Mouse (Mus musculus) embryonic facial prominence, embryonic 10.5 days (tissue): ENCODE results near the gene Gnb2. TPM values are rescaled to one million over a fixed set of nuclear protein-coding genes. Genes with fewer than 3 reads are reported as not detected.
A peak's percentile ranks its signal among the peaks of the same experiment; 100 is the strongest.

Source experiments
- DNase-seq: peaks from one replicate; pipeline ENCODE4 v3.0.0-alpha.2; 2017; ENCODE audit warnings: low spot score
- H3K27ac ChIP-seq: fragments of 300-500 bp; sonication (generic); replicated peaks from 2 replicates; pipeline ENCODE4 v1.5.1; 2016; ENCODE audit warnings: mild to moderate bottlenecking
- H3K27me3 ChIP-seq: fragments of 300-500 bp; sonication (generic); replicated peaks from 2 replicates; pipeline ENCODE4 v1.6.1; 2016; ENCODE audit warnings: low read depth, mild to moderate bottlenecking; ENCODE audit not compliant: poor library complexity, severe bottlenecking
- H3K36me3 ChIP-seq: fragments of 300-500 bp; sonication (generic); replicated peaks from 2 replicates; pipeline ENCODE4 v1.6.1; 2016; ENCODE audit warnings: mild to moderate bottlenecking, moderate library complexity
- H3K4me1 ChIP-seq: fragments of 300-500 bp; sonication (generic); 2 replicates; pipeline ENCODE4 v1.6.1; 2016
- H3K4me3 ChIP-seq: fragments of 300-500 bp; sonication (generic); 2 replicates; pipeline ENCODE4 v1.5.1; 2016; ENCODE audit warnings: mild to moderate bottlenecking, moderate library complexity
- H3K9me3 ChIP-seq: fragments of 300-500 bp; sonication (generic); 2 replicates; pipeline ENCODE4 v1.6.1; 2016; ENCODE audit warnings: mild to moderate bottlenecking
- WGBS: fragments of 180-500 bp; shearing (Covaris S2); methylation state at CpG from one replicate; pipeline ENCODE4 v1.1.7; 2016; 5-methylcytosine and 5-hydroxymethylcytosine counted together
- polyA plus RNA-seq: library from polyadenylated mRNA; unstranded; fragments of >200 nt; fragmentation: Nextera tagmentation; extraction: Ambion mirVana; gene quantifications from 2 replicates; pipeline ENCODE4 v1.2.1, GENCODE M21; 2016

Gene Gnb2
- polyA plus RNA-seq, 1 experiment from 2014 or later, result 281 TPM

- no peaks in the 10 kb centered on the region for H3K9me3 ChIP-seq
- H3K4me3 ChIP-seq, result no peak overlapping the region
- no peak overlapping the region for H3K27ac ChIP-seq
- H3K36me3 ChIP-seq, result no peaks in the 10 kb centered on the region
- H3K27me3 ChIP-seq, result 0 out of 2 replicates have a peak, but pooled peaks cover 3% of the 10 kb centered on the region
- no peaks in the 10 kb centered on the region for H3K4me1 ChIP-seq
- no peak for DNase-seq
- whole genome bisulfite sequencing, result 71% methylated on average over 6 of the region's 6 CpGs
Measured at GRCm38 (mm10) chr5:137561556-137561955, 28.2 kb upstream of the Gnb2 start.

DNA sequence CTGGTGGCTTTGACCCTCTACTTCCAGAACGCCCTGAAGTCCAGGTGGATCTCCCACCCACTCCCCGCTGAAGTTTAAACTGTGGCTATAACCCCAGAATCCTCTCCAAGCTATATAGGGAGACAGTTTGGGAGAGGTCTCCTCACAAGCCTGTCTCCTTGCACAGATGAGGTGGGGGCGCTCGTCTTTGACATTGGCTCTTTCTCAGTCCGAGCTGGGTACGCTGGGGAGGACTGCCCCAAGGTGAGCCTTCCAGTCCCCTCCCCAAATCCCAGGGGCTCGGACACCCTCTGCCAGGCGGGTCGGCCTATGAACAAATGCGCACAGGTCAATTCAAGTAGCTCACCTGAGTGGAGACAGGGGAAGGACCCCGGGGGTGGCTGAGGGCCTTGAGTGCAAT, 20.6 kb upstream of the Gnb2 start:
- DNase-seq, result no peak
- Histone ChIP-seq H3K4me1 (peaks cover 9% of the 10 kb centered on the region; the same call in 1 of the 2 replicates), H3K4me3 (peak overlapping the region; percentile 49), H3K9me3 (no peaks in the 10 kb centered on the region), H3K27me3 (peaks cover 20% of the 10 kb centered on the region), H3K27ac (no peak overlapping the region), H3K36me3 (no peaks in the 10 kb centered on the region)
- 48% methylated on average over 11 of the region's 11 CpGs for WGBS

GRCm38 (mm10) chr5:137553411-137553837, 20.1 kb upstream of the Gnb2 start, which contains the start of gene Actl6b:
Gene Actl6b, plus strand, starts transcription at chr5:137553517.
- Histone ChIP-seq H3K9me3 (no peaks in the 10 kb centered on the region), H3K4me1 (peaks cover 9% of the 10 kb centered on the region; the same call in 1 of the 2 replicates), H3K36me3 (no peaks in the 10 kb centered on the region), H3K4me3 (peak within 1 kb of the TSS; percentile 49), H3K27ac (no peak within 1 kb of the TSS), H3K27me3 (peaks cover 17% of the 10 kb centered on the region)
- WGBS, result 1% methylated on average over 37 of the region's 37 CpGs
- DNase-seq, result peak; percentile 91

- 29% methylated on average over 6 of the region's 6 CpGs for WGBS
- H3K4me3 ChIP-seq, result peak overlapping the region; percentile 49
- H3K4me1 ChIP-seq, result peaks cover 9% of the 10 kb centered on the region; the same call in 1 of the 2 replicates
- H3K27ac ChIP-seq, result no peak overlapping the region
- H3K27me3 ChIP-seq, result peaks cover 16% of the 10 kb centered on the region
- no peaks in the 10 kb centered on the region for H3K9me3 ChIP-seq
- no peaks in the 10 kb centered on the region for H3K36me3 ChIP-seq
- no peak for DNase-seq
Measured at GRCm38 (mm10) chr5:137553000-137553399, 19.7 kb upstream of the Gnb2 start.

DNA sequence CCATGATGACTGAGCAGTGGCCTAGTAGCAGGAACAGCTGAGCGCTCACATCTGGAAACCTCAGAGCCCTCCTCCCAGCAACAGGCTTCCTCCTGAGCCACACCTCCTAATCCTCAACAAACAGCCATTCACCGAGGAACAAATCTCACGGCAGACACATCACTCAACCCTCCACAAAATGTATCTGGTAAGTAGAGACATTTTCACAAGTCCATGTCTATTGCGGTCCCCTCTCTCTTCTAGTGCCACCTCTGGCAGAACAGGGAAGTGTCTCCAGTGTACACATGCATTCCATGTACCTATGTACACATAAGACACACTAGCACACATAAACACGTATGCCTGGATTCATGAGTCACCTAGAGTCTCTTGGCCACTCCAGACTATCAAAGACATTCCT, 17.8 kb upstream of the Gnb2 start:
- Histone ChIP-seq H3K4me3 (no peak overlapping the region), H3K27ac (no peak overlapping the region), H3K9me3 (no peaks in the 10 kb centered on the region), H3K4me1 (peaks cover 9% of the 10 kb centered on the region; the same call in 1 of the 2 replicates), H3K27me3 (peaks cover 16% of the 10 kb centered on the region), H3K36me3 (no peaks in the 10 kb centered on the region)
- no peak for DNase-seq
- 79% methylated on average over 5 of the region's 5 CpGs for WGBS

GRCm38 (mm10) chr5:137549840-137550239, 16.5 kb upstream of the Gnb2 start:
- Histone ChIP-seq H3K27me3 (peaks cover 14% of the 10 kb centered on the region), H3K9me3 (no peaks in the 10 kb centered on the region), H3K4me3 (no peak overlapping the region), H3K36me3 (no peaks in the 10 kb centered on the region), H3K4me1 (peaks cover 9% of the 10 kb centered on the region; the same call in 1 of the 2 replicates), H3K27ac (no peak overlapping the region)
- DNase-seq, result no peak
- 89% methylated on average over 2 of the region's 2 CpGs for WGBS

DNA sequence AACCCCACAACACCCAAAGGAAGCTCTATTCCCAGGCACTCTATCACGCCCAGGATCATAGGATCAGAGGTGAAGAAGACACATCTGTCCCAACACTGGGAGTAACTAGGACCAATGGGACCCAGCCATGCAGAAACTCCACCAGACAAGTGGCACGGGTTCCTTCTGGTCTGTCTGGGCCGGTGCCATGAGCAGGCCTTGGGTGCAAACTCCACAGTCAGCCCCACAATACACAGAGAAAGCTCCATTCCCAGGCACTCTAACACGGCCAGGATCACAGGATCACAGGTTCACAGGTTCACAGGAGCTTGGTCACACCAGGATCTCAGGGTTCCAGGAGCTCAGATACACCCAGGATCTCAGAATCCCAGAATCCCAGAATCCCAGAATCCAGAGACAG, 12.3 kb upstream of the Gnb2 start:
- H3K36me3 ChIP-seq, result no peaks in the 10 kb centered on the region
- H3K4me3 ChIP-seq, result no peak overlapping the region
- H3K27me3 ChIP-seq, result no peaks in the 10 kb centered on the region
- H3K27ac ChIP-seq, result no peak overlapping the region
- H3K4me1 ChIP-seq, result no peaks in the 10 kb centered on the region
- no peak for DNase-seq
- H3K9me3 ChIP-seq, result no peaks in the 10 kb centered on the region
- 78% methylated on average over 4 of the region's 4 CpGs for WGBS

- Histone ChIP-seq H3K27ac (no peak overlapping the region), H3K9me3 (no peaks in the 10 kb centered on the region), H3K36me3 (no peaks in the 10 kb centered on the region), H3K27me3 (no peaks in the 10 kb centered on the region), H3K4me3 (no peak overlapping the region), H3K4me1 (no peaks in the 10 kb centered on the region)
- DNase-seq, result no peak
- WGBS, result 74% methylated on average over 6 of the region's 6 CpGs
Measured at GRCm38 (mm10) chr5:137544926-137545325, 11.6 kb upstream of the Gnb2 start.

DNA sequence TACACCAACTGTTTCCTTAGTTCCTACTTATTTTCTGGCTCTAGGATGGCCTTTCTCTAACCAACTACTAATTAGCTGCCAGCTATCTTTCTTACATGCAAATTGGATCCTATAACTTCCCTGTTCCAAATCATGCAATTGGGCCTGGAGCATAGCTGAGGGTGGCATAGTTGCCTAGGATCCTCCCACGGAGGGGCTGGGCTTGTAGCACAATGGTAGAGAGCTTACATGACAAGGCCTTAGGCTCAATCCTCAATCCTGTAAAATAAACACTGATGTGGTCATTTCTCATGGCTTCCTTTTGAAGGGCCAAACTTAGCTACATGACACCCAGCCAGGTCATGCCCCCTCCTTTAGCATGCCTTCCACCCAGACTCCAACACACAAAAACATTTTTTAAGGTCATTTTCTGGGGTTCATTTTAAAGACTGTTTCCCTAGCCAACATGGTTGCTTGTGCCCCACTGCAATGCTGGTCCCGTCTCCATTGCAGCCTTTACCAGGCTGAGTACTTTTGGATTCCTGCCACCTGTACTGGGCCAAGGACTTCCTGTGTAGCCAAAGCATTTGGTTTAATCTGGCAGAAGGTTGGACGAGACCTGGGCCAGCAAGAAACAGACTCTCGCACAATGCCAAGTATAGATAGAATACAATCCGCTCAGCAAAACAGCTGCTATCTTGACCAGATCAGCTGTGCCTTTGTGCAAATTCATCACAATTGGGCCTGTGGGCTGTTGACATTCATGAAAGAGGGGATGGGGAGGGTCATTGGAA, 8.6 kb upstream of the Gnb2 start:
- no peaks in the 10 kb centered on the region for H3K27me3 ChIP-seq
- no peak for DNase-seq
- WGBS, result 80% methylated on average over 5 of the region's 5 CpGs
- no peaks in the 10 kb centered on the region for H3K9me3 ChIP-seq
- H3K4me1 ChIP-seq, result no peaks in the 10 kb centered on the region
- H3K27ac ChIP-seq, result no peak overlapping the region
- H3K4me3 ChIP-seq, result no peak overlapping the region
- no peaks in the 10 kb centered on the region for H3K36me3 ChIP-seq

- H3K27ac ChIP-seq, result no peak overlapping the region
- no peaks in the 10 kb centered on the region for H3K27me3 ChIP-seq
- H3K36me3 ChIP-seq, result no peaks in the 10 kb centered on the region
- H3K4me3 ChIP-seq, result no peak overlapping the region
- H3K4me1 ChIP-seq, result no peaks in the 10 kb centered on the region
- DNase-seq, result no peak
- WGBS, result 74% methylated on average over 6 of the region's 6 CpGs
- no peaks in the 10 kb centered on the region for H3K9me3 ChIP-seq
Measured at GRCm38 (mm10) chr5:137540991-137541390, 7.7 kb upstream of the Gnb2 start.

- Histone ChIP-seq H3K4me1 (no peaks in the 10 kb centered on the region), H3K27me3 (no peaks in the 10 kb centered on the region), H3K9me3 (no peaks in the 10 kb centered on the region), H3K36me3 (no peaks in the 10 kb centered on the region), H3K4me3 (no peak overlapping the region), H3K27ac (no peak overlapping the region)
- DNase-seq, result no peak
- 82% methylated on average over 7 of the region's 7 CpGs for WGBS
Measured at GRCm38 (mm10) chr5:137539291-137539801, 6.0 kb upstream of the Gnb2 start.

DNA sequence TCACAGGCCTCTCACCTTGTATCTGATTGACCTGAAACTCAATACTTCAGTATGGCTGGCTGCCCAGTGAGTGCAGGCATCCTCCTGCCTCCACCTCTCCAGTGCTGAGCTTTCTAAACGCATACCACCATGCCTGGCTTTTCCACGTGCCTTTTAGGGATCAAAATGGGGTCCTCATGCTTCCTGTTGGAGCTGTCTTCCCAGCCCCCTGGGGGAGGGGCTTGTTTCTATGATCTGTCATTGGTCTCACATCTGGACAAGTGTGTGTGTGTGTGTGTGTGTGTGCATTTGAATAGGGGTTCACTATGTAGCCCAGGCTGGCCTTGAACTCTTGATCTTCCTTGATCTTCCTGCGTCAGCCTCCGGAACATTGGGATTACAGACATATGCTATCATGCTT, 4.2 kb upstream of the Gnb2 start:
- 55% methylated on average over 4 of the region's 4 CpGs for WGBS
- Histone ChIP-seq H3K4me1 (peaks cover 7% of the 10 kb centered on the region), H3K36me3 (no peaks in the 10 kb centered on the region), H3K9me3 (no peaks in the 10 kb centered on the region), H3K27me3 (no peaks in the 10 kb centered on the region), H3K27ac (no peak overlapping the region), H3K4me3 (no peak overlapping the region)
- no peak for DNase-seq

- Histone ChIP-seq H3K9me3 (no peaks in the 10 kb centered on the region), H3K4me3 (no peak overlapping the region), H3K27ac (no peak overlapping the region), H3K4me1 (peaks cover 28% of the 10 kb centered on the region), H3K36me3 (peaks cover 3% of the 10 kb centered on the region), H3K27me3 (no peaks in the 10 kb centered on the region)
- 82% methylated on average over 9 of the region's 9 CpGs for WGBS
- DNase-seq, result no peak
Measured at GRCm38 (mm10) chr5:137535318-137535717, 2.0 kb upstream of the Gnb2 start.
